Mouse (Mus musculus) stomach, postnatal 0 days (tissue): ENCODE measurements around the gene Gm10717.
"Not testable (repeated sequence)": the region's sequence is repeated elsewhere in the genome, so short reads cannot be mapped to it uniquely, and the experiment has no call there.

ENCODE experiments used
- CTCF ChIP-seq: IDR thresholded peaks from 2 replicates; pipeline ENCODE4 v1.5.1; 2016; ENCODE audit warnings: antibody characterized with exemption, low read depth, mild to moderate bottlenecking, moderate library complexity
- EP300 ChIP-seq: optimal IDR thresholded peaks from 2 replicates; pipeline ENCODE3; 2016; ENCODE audit warnings: antibody characterized with exemption

DNA sequence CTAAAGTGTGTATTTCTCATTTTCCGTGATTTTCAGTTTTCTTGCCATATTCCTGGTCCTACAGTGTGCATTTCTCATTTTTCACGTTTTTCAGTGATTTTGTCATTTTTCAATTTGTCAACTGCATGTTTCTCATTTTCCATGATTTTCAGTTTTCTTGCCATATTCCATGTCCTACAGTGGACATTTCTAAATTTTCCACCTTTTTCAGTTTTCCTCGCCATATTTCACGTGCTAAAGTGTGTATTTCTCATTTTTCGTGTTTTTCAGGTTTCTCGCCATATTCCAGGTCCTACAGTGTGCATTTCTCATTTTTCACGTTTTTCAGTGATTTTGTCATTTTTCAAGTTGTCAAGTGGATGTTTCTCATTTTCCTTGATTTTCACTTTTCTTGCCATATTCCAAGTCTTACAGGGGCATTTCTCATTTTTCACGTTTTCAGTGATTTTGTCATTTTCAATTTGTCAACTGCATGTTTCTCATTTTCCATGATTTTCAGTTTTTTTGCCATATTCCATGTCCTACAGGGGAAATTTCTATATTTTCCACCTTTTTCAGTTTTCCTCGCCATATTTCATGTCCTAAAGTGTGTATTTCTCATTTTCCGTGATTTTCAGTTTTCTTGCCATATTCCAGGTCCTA lies 5.6 kb downstream of the Gm10717 start:
- TF ChIP-seq CTCF, EP300: not testable (repeated sequence)
